Mouse (Mus musculus) lung, adult 2 months (tissue): ENCODE measurements at regions not wholly inside any gene's neighbourhood (a gene's known extent, or its start where the extent isn't known, plus 50 kb on each side); places are given as distances from the start of the nearest gene placed in this dataset.

Source experiments
- DNase-seq: peaks from one replicate; pipeline ENCODE4 v3.0.0; 2022
- H3K4me1 ChIP-seq: fragments of 200-500 bp; 2 replicates; pipeline ENCODE4 v1.6.1; 2011; ENCODE audit warnings: low read length; ENCODE audit not compliant: control insufficient read depth, insufficient read depth
- H3K4me3 ChIP-seq: fragments of 200-500 bp; replicated peaks from 2 replicates; pipeline ENCODE3; 2011; ENCODE audit warnings: low read depth, mild to moderate bottlenecking, control low read depth, low read length; ENCODE audit errors: extremely low read depth
- CTCF ChIP-seq: fragments of 200-500 bp; IDR thresholded peaks from 2 replicates; pipeline ENCODE4 v1.5.1; 2011; ENCODE audit warnings: mild to moderate bottlenecking, low read length, control low read depth; ENCODE audit not compliant: insufficient read depth
- POLR2A ChIP-seq: fragments of 200-500 bp; IDR thresholded peaks from 2 replicates; pipeline ENCODE4 v1.6.1; 2011; ENCODE audit warnings: low read depth, mild to moderate bottlenecking, control low read depth, low read length, borderline replicate concordance; ENCODE audit errors: extremely low read depth
- whole genome bisulfite sequencing: fragments of 180-500 bp; shearing (Covaris S2); methylation state at CpG from one replicate; pipeline ENCODE4 v1.1.7; 2018; 5-methylcytosine and 5-hydroxymethylcytosine counted together

- 64% methylated on average over 5 of the region's 5 CpGs for WGBS
- no peaks in the 10 kb centered on the region for H3K4me1 ChIP-seq
- TF ChIP-seq CTCF, result no peak
- TF ChIP-seq POLR2A, result no peak
Observed at GRCm38 (mm10) chr1:51551624-51552023, 73.4 kb upstream of the Nabp1 start.

GRCm38 (mm10) chr1:51542801-51543200, 64.6 kb upstream of the Nabp1 start:
- TF ChIP-seq CTCF, result no peak
- no peaks in the 10 kb centered on the region for H3K4me1 ChIP-seq
- no peak for DNase-seq
- H3K4me3 ChIP-seq, result no peak overlapping the region
- 96% methylated on average over 5 of the region's 5 CpGs for WGBS

More at GRCm38 (mm10) chr1:51551624-51552023, 73.4 kb upstream of the Nabp1 start:
- H3K4me3 ChIP-seq, result no peak overlapping the region
- DNase-seq, result no peak

GRCm38 (mm10) chr1:51539634-51540033, 61.4 kb upstream of the Nabp1 start:
- 74% methylated on average over 4 of the region's 4 CpGs for WGBS
- Histone ChIP-seq H3K4me3 (no peak overlapping the region), H3K4me1 (no peaks in the 10 kb centered on the region; the same call in 1 of the 2 replicates)
- no peak for TF ChIP-seq CTCF
- TF ChIP-seq POLR2A, result no peak
- DNase-seq, result no peak

- Histone ChIP-seq H3K4me1 (no peaks in the 10 kb centered on the region; the same call in 1 of the 2 replicates), H3K4me3 (no peak overlapping the region)
- DNase-seq, result no peak
- 70% methylated on average over 2 of the region's 2 CpGs for WGBS
- no peak for TF ChIP-seq POLR2A
- no peak for TF ChIP-seq CTCF
Observed at GRCm38 (mm10) chr1:51538836-51539235, 60.6 kb upstream of the Nabp1 start.

- WGBS, result 75% methylated on average over 7 of the region's 7 CpGs
Observed at GRCm38 (mm10) chr1:51537765-51538360, 59.6 kb upstream of the Nabp1 start.

GRCm38 (mm10) chr1:51536076-51536475, 57.9 kb upstream of the Nabp1 start:
- no peak for TF ChIP-seq CTCF

More at GRCm38 (mm10) chr1:51537765-51538360, 59.6 kb upstream of the Nabp1 start:
- DNase-seq, result no peak
- TF ChIP-seq CTCF (no peak), POLR2A (no peak)
- no peaks in the 10 kb centered on the region; the same call in 1 of the 2 replicates for H3K4me1 ChIP-seq
- no peak overlapping the region for H3K4me3 ChIP-seq

GRCm38 (mm10) chr1:51535414-51535813, 57.2 kb upstream of the Nabp1 start:
- Histone ChIP-seq H3K4me3 (no peak overlapping the region), H3K4me1 (peaks cover 2% of the 10 kb centered on the region)
- 91% methylated on average over 2 of the region's 2 CpGs for WGBS
- DNase-seq, result no peak
- TF ChIP-seq POLR2A (no peak), CTCF (no peak)

More at GRCm38 (mm10) chr1:51536076-51536475, 57.9 kb upstream of the Nabp1 start:
- Histone ChIP-seq H3K4me1 (no peaks in the 10 kb centered on the region; the same call in 1 of the 2 replicates), H3K4me3 (no peak overlapping the region)
- no peak for DNase-seq
- 88% methylated on average over 1 of the region's 1 CpGs for WGBS

GRCm38 (mm10) chr1:51531360-51531759, 53.1 kb upstream of the Nabp1 start:
- no peak for DNase-seq
- TF ChIP-seq POLR2A (no peak), CTCF (no peak)
- WGBS, result 45% methylated on average over 1 of the region's 1 CpGs
- no peak overlapping the region for H3K4me3 ChIP-seq
- H3K4me1 ChIP-seq, result peaks cover 4% of the 10 kb centered on the region

- TF ChIP-seq CTCF, result no peak
- no peak for TF ChIP-seq POLR2A
- H3K4me1 ChIP-seq, result peaks cover 4% of the 10 kb centered on the region
- no peak overlapping the region for H3K4me3 ChIP-seq
- DNase-seq, result no peak
- WGBS, result 57% methylated on average over 9 of the region's 9 CpGs
Observed at GRCm38 (mm10) chr1:51530191-51530926, 52.1 kb upstream of the Nabp1 start.

GRCm38 (mm10) chr1:51529653-51530052, 51.4 kb upstream of the Nabp1 start:
- no peak overlapping the region for H3K4me3 ChIP-seq
- peaks cover 4% of the 10 kb centered on the region for H3K4me1 ChIP-seq
- DNase-seq, result no peak
- no peak for TF ChIP-seq POLR2A
- TF ChIP-seq CTCF, result no peak
- WGBS, result 39% methylated on average over 5 of the region's 5 CpGs
